Mouse (Mus musculus) kidney, adult 2 months (tissue): ENCODE results near the gene Sdk2.

ENCODE experiments used
- CTCF ChIP-seq: fragments of 200-500 bp; conservative IDR thresholded peaks from 2 replicates; pipeline ENCODE4 v1.5.1; 2011; ENCODE audit warnings: low read depth, mild to moderate bottlenecking, control low read depth, low read length, moderate library complexity, mixed read lengths; ENCODE audit not compliant: insufficient read depth, insufficient read length
- POLR2A ChIP-seq: fragments of 200-500 bp; IDR thresholded peaks from one replicate; pipeline ENCODE4 v1.6.1; 2011; ENCODE audit warnings: low read depth, low read length, control low read depth

DNA sequence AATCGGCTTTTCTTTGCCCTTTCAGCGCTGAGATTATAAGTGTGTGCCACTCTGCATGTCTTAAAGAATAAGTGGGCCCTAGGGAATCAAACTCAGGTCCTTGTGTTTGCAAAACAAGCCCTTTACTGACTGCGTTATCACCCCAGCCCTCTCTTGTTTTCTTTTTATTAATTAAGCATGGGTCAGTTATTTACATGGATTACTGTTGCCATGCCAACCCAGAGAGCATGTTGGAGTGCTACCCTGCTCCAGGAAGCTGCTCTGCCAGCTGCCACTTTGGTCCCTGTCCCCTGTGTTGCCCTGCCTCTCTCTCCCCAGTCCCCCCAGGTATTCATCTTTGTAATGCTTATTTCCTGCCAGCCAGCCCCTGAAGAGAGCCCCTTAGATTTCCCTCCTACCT, 44.0 kb upstream of the Sdk2 start:
- TF ChIP-seq POLR2A = no peak
- no peak for TF ChIP-seq CTCF
